Mouse (Mus musculus): ENCODE data around the gene Rhobtb1.

DNA sequence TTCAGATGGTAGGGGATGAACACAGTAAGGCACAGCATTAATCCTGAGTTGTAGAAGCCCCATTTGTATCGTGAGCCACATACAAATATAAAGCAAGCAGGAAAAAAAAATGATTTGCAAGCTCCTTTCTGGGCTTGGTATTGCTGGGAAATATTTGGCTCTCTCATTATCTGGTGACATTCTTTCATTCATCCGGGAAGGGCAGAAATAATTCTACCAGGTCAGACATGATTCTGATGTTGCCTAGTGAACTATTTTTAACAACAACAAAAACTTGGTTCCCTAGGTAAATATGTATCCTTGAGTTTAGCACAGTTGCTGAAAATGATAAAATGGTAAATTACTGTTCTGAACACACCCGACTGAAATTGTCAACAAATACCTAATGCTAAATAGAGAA is 21.2 kb downstream of the Rhobtb1 start:
- TF ChIP-seq MYOD1 (IDR thresholded peaks at IDR 0.05; ENCODE audit: control insufficient read depth in 1 of 3, insufficient read length in 2 of 3, low read depth in 2 of 3), result no peak
- TF ChIP-seq POLR2A (IDR thresholded peaks at IDR 0.05; ENCODE audit: insufficient read length, low read depth), result no peak
- TF ChIP-seq USF1 (IDR thresholded peaks at IDR 0.05; ENCODE audit: low read depth), result no peak
- TF ChIP-seq SRF (IDR thresholded peaks at IDR 0.05; ENCODE audit: control insufficient read depth, insufficient read length, low read depth), result no peak
- no peak for TF ChIP-seq POLR2AphosphoS2 (IDR thresholded peaks at IDR 0.05; ENCODE audit: insufficient read length, low read depth)
- no peak for TF ChIP-seq MAX (IDR thresholded peaks at IDR 0.05; ENCODE audit: low read depth)
